Mouse (Mus musculus): Measurements from ENCODE around the gene Tnni2.
A peak's percentile ranks its signal among the peaks of the same experiment; 100 is the strongest.

Gene Tnni2

DNA sequence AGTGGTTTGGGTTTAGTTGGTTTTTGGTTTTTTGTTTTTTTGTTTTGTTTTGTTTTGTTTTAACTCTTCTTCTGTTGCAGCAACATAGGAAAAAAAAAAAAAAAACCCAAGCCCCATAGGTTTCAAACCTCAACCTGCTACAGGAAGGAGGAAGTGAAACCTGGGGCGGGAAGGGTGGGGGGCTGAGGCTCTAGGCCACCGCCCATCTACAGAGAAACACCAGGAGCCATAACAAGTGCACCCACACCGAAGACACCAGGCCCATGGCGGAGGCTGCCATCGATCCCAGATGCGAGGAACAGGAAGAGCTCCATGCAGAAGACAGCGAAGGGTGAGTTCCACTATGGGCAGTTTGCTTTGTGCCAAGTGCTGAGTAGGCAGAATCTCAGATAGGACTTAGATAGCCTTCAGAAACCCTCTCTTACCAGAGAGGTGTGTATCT lies 19.0 kb downstream of the Tnni2 start, which contains the start of gene Lsp1:
TSS of gene Lsp1 (plus strand) at position 174 of the 442 bp plus-strand sequence.
- no peak for DNase-seq (ENCODE audit: low spot score)

DNA sequence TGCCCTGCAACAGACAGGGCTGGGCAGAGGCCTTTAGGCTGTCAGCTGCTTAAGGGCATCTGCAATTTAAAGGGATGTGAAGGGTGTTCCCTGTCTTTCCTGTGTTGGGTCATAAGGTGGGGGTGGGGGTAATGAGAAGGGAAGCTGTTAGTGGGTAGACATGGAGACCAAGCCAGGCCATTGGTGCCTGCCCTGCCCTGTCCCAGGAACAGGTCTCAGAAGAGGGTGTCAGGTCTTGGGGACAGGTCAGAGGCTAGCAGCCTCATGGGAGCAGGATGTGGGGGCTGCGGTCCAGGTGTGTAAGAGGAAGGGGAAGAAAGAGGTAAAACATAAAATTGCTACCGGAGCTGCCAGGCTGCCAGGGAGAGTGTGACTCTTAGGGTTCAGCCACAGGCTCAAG lies 19.8 kb downstream of the Tnni2 start:
- DNase-seq (ENCODE audit: low spot score) = peak; percentile 57

DNA sequence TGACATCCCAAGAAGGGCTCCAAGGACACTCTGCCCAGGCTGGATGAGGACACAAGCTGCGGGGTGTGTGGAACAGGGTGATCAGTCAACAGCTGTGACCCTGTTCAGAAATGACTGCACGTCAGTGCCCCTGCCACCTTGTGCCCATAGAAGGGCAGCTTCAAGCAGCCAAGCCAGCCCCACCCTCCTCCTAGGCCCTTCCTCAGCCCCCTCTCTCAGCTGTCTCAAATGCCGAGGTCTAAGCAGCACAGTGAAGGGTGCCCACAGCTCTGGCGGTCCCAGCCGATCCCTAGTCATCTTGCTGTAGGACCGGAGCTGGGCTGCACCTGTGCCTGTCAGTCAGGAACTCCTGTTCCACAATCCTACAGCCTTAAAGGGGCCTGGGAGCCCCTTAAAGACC lies 20.6 kb downstream of the Tnni2 start:
- DNase-seq (ENCODE audit: low spot score) = no peak

DNA sequence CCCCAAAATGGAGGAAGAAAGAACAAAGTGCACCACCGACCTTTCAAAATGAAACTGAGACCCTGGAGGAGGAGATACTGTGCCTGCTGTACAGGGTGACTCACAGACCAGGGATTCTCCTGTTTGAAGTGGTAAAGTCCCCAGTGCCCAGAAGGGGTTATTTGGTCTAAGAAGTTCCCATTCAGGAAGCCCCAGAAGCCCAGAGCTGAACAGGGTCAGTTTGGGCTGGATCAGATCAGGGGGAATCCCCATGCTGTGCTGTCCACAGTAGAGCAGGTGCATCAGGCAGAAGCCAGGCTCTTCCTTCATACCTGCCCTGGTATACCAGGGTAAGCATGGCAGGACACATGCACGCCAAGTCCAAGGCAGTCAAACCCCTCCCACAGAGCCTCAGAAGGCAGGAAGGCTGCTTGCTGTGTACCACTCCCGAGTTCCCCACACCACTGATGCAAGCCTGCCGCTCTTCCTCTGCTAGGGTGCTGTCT lies 21.0 kb downstream of the Tnni2 start:
- no peak for DNase-seq (ENCODE audit: low spot score)

DNA sequence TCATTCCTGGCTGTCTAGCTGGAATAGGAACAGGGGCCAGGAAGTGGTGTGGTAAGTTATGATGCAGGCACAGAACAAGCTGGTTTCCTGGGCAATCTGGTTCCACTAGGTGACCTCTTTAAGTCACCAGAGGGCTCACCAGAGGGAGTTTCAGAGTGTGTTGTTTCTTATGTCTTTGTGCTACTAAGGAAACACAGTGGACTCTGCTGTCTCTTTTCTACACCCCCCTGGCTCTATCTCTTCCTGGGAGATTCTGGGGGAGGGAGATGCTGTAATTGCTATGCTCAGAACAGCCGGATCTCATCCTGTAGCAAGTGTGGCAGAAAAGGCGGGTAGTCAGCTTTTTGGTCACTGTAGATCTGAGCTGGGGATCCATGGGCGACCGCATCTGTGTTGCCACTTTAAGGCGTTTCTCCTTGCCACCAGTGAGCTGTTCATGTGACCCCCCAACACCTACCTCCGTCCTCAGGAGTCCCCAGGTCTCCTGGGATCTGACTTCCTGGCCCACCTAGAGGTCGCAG lies 28.6 kb downstream of the Tnni2 start:
- DNase-seq (ENCODE audit: low spot score) = no peak

DNA sequence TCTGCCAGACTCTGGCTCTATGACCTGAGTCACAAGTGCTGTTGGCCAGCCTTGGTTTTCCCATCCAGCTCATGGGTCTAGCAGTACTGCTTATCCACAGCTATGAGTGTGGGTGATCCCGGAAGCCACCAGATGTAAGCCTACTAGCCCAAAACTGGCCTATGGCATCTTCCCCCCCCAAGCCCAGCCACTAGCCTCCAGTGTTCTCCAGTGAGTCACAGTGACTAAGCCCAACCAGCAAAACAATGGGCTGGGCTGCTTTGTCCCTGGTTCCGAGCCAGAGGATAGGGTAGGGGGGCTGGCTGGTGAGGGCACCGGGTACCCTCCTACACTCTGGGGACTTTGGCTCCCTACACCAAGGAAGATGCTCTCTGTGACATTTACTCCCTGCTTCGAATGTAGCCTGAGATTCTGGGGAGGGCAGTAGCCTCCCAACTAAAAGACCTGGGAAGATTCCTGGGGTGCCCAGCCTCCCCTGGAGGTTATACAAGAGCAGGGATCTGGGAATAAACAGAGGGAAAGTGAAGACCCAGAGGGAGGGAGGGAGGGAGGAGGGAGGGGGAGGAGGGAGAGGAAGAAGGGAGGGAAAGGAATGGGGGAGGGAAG lies 29.3 kb downstream of the Tnni2 start:
- DNase-seq (ENCODE audit: low spot score) = no peak

DNA sequence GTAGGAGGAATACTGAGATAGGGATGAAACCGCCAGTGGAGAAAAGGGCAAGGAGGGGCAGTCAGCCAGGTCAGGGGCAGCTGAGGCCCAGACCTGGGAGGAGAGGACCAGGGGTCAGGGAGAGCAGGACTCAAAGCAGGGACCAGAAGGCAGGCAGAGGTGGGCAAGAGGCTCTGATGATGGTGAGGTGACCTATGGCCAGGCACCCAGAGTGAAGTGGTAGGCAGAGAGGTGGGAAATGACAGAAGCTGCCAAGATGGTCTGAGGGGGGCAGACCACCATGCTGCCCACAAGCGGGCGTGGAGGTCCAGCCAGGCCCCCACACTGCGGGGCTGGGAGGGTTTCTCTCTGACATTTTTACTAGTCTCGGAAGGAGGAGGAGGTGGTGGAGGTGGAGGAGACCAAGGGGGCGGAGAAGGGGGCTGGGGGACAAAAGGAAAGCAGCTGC lies 29.8 kb downstream of the Tnni2 start:
- no peak for DNase-seq (ENCODE audit: low spot score)

DNA sequence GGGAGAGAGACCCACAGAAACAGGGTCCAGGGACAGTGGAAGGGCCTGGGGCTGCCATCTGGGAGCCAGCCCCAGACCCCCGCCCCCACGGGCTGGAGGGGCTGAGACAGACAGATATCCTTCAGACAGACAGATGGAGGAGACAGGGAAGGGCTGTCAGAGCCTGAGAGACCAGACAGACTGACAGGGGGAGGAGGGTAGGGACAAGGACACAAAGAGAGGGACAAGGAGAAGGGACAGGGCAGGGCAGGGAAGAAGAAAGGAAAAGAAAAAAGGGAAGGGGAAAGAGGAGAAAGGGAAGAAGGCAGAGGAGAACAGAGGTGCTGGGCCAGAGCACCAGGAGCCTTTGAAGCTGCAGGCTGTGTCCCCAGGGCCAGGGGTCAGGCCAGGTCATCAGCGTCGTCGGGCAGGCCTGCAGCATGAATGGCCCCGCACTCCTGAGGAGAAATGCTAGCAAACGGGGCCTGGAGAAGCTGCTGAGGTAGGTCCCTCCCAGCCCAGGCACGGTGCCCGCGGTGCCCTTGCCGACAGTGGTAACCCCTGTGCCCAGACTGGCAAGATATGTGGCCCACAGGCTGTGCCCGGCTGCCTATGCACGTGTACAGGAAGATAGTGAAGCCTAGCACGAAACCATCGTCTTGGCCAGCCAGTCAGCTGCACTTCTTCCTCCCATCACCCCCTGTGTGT lies 30.4 kb downstream of the Tnni2 start:
- DNase-seq (ENCODE audit: low spot score) = no peak

DNA sequence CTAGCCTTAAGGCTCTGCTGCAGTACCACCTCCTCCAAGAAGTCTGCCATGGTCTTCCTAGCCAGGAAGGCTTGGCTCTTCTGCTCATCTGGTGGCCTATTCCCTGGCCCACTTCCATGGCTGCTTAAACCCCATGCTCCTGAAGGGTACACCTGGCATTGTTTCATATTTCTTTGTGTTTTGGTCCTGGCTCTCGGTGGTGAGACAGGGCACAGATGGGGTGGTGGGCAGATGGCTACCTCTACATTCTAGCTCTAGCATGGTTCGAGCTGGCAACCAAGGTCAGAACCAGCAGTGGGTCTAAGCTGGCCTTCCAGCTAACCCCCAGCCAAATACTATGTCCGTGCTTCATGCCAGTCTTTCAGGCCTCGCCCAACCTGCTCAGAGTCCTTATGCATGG lies 31.3 kb downstream of the Tnni2 start:
- no peak for DNase-seq (ENCODE audit: low spot score)

DNA sequence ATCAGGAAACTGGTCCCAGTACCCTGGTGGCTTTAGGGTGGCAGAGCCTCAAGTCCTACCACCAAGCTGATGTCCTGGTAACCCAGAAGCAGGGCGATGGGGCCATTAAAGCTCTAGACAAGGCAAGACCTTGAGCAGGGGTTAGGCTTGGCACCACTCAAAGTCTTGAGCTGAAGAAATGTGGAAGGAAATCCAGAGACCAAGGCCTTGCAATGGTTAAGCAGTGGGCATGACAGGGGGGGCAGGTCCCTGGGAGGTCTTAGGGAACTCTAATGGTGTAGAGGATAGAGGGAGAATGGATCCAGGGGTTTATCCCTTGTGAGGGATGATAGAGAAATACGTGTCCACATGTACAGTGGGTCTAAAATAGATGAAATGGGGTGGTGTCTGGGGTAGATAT lies 31.9 kb downstream of the Tnni2 start:
- no peak for DNase-seq (ENCODE audit: low spot score)

DNA sequence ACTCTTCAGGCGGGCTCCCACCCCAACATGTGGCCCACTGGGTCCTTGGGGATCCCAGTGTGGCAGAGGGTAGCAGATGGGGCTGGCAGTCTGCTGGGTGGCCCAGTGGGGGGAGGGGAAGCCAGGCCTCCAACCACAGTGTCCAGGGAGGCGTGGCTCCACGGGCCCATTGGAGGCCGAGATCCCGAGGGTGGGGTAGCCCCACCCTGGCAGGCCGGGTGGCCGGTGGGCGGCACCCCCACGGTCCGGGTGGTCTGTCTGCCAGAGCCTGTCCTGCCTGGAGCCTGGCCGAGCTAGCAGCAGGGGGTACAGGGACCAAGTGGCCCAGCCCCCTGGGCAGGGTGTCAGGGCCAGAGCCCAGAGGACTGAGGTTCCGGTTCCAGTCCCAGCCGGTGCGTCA lies 33.2 kb downstream of the Tnni2 start:
- no peak for DNase-seq (ENCODE audit: low spot score)

DNA sequence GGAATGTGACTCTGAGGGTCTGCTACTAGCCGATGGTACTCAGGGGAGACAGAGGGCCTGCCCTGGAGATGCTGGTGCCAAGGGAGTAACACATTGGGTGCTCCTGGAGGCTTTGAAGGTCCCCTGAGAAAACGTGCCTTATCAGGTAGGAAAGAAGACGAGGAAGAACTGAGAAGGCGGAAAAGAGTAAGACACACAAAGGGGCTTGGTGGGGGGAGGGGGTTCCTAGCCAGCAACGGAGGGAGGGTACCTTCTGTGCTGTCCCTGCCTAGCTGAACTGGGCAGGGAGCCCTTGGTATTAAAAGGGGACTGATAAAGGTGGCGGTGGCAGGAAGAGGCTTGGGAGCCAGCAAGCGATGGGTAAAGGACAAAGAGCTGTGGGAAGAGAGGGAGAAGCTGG lies 34.0 kb downstream of the Tnni2 start:
- no peak for DNase-seq (ENCODE audit: low spot score)

DNA sequence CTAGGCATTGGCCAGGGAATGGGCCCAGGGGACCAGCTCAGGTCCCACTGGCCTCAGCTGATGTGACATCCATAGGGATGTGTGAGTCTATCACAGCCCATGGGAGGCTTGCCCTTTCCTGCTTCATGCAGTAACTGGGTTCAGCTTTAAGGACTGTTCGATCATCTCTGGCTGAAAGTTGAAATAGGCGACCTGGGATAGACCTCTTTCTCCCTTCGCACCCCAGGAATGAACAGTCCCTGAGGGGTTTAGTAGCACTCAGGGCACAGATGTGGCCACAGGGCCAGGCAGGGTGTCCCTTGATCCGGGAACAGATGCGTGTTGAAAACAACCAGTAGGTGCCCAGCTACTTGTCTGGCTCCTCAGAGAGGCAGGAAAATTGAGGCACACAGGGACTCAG lies 34.7 kb downstream of the Tnni2 start:
- no peak for DNase-seq (ENCODE audit: low spot score)

DNA sequence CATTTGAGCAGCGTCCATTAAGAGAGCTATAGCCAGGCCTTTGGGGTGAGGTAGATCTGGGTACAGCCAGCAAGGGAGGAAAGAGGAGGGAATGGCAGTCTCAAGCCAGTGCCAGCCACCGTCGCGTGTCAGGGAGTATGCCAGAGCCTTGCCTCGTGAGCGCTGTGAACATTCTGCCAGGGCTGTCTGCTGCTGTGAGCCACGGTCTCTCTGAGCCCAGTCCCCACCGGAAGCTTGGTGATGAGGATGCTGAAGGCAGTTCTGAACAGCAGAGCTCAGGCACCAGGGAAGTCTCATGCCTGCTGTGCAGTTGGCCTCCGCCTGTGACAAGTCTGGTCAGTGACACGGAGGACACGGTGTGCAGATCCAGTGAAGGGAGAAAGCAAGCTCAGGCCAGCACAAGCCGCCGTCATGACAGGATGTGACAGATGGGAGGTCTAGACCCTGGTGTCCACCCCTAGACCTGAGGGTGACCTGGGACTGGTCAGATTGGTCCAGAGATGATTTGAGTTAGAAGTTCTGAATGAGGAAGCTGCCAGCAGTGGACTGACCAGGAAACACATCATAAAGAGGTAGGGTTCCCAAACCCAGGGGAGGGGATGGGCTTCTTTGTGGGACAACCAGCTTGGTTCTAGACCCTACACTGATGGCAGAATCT lies 35.3 kb downstream of the Tnni2 start:
- DNase-seq (ENCODE audit: low spot score) = no peak

DNA sequence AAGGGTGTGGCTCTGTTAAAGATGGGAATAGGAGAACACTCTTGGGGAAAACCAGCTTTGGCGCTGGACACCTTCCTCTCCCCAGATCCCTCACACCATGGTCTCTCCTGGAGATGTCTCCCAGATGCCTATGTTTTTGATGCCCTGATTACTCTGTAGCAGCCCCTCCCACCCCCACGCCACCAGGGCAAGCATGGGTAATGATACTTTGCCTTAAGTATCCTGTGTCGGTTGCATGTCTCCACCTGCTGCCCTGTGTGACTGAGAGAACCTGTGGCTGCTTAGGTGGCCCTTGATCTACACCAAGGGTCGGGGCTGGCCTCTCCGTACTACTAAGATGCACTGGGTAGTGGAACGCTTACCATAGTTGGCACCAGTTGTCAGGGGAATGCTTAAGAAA lies 36.4 kb downstream of the Tnni2 start:
- DNase-seq (ENCODE audit: low spot score) = no peak

DNA sequence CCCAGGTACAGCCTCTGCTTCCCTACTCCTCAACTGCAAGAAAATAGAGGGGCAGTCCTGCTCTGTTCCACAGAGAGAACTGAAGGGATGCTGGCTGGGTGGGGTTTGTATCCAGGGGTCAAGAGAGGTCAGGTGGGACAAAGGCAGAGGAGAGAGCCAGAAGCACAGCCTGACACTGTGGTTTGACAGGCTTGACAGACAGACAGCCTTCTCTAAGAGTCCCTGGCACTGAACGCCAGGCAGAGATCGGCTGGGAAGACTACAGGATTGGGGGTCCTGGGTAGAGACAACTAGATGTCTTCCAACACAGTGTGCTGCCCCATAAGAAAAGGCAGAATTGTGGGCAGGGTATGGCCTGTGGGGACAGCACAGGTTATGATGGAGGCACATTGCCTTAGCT lies 37.0 kb downstream of the Tnni2 start:
- no peak for DNase-seq (ENCODE audit: low spot score)

DNA sequence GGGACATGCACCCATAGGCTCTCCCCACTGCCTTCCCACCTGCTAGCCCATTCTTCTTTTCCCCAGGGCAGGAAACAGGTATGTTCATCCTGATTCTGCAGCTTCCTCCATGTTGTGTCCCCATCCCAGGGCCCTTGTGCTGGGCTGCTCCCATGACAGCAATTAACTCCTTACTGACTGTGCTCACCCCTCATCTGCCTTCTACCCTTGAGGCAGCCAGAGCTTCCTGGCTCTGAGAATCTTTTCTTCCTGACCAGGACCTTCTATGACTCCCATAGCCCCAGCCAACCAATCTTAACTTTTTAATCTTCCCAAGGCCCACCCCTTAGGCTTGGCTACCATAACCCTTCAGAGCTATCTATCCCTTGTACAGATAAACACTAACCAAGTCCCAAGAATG lies 37.7 kb downstream of the Tnni2 start:
- no peak for DNase-seq (ENCODE audit: low spot score)

DNA sequence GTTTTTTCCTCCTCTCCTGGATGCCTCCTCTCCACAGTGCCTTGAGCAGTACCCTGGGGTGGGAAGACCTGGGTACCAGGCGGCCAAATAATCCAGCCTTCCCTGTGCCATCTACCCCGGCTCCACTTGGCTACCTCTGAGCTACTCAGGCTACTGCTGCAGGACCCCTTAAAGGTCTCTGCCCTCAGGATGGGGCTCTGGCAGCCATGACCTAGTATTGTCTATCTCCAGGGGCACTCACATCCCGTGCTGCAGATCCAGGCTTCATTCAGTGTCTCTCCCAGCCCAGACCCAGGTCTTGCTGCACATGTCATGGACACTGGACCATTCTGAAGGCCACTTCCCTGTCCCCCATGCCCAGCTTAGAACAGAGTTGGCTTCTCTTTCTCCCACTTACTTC lies 38.3 kb downstream of the Tnni2 start:
- no peak for DNase-seq (ENCODE audit: low spot score)

DNA sequence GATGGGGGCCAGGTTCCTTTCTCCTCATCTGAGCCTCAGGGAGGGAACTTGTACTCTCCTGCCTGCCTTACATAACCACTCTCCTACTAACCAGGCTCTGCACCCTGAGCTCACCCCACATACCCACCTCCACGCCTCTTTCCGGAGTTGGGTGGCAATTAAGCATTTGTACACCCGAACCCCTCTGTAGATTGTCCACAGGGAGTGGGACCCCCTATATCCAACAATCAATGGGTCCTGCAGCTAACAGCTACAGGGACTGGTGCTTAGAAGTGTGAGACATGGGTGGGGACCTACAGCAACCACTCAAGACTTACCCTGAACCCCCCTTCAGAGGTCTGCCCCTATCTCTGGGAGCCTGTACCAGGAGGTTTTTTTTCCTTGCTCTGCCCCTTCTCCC lies 39.1 kb downstream of the Tnni2 start:
- DNase-seq (ENCODE audit: low spot score) = no peak

DNA sequence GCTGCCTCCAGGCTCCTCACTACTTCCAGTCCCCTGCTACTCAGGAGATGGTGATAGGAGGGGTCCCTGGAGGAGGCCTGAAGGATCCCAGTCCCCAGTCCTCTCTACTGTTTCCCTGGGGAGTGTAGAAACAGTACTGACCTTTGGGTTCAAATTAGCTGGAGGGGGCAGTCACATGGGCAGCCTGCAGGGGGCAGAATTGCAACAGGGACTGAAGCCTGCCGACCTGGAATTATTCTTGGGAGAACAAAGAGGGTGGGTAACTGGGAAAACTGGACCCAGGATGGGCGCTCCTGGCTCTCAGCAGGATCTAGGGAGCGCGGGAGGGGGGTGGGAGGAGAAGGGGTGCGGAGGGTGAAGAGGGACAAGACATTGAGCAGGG lies 39.6 kb downstream of the Tnni2 start:
- no peak for DNase-seq (ENCODE audit: low spot score)

DNA sequence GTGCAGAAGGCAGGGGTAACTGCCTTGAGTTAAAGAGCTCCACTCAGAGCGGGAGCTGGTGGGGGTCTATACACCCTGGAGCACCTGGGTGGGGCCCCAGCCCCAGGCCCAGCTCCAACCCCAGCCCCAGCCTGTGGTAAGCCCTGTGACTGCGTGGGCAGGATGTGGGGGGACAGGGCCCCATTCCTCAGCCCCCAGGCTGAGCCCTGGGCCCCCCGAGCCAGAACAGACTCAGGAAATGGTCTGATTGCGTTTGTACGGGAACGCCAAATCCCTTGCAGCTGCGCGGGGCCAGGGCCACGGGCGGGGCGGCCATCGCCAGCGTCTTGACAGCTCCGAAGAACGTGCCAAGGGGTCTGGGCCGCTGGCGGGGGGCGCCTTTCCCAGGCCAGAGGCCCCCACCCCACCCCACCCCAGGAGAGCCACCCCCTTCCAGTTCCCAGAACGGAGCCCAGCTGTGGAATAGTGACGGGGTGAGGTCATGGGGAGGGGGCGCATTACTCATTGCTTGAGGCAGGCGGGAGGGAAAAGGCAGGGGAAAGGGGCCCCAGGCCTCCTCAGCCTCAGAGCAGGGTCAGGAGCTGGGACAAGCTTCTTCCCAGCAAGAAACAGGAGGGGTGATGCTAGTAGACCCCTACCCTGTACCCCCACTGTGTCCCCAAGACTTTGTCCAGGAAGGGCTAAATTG lies 40.1 kb downstream of the Tnni2 start:
- DNase-seq (ENCODE audit: low spot score) = peak; percentile 41

DNA sequence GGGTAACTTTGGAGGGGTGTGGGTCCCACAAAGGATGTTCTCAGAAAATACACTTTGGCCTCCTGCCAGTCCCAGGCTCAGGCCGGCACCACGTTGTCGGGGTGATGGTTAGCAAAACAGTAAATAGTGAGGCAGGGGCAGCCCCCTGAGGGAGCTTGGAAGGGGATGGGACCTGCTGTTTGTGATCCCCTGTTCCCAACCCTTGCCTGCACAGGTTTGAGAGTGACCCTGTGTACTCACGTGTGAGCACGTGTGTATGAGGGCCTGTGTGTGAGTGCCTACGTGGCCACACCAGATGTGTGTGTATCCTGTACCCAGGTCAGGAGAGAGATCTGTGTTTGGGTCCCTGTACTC lies 40.6 kb downstream of the Tnni2 start:
- no peak for DNase-seq (ENCODE audit: low spot score)

DNA sequence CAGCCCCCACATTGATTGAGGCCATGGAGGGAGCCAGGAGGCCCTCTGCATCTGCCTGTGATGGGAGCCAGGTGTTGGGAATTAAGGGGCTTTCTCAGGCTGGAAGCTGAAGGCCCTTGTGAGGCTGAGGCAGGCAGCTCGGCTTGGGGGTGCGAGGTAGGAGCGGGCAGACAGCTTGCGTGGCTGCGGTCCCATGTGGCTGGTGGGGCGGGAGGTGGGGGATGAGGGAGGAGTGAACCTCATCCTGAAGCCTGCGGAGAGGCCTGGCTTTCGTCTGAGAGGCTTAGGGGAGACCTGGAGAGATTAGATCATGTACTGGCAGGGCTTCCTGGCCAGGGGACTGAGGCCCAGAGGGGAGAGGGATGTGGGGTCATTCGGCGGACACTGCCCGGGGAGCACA lies 41.5 kb downstream of the Tnni2 start:
- no peak for DNase-seq (ENCODE audit: low spot score)
